Mouse (Mus musculus) megakaryocyte progenitor cell, adult 5-6 weeks (primary cell): ENCODE data around the gene Sgsh. TPM values are rescaled to one million over a fixed set of nuclear protein-coding genes. Genes with fewer than 3 reads are reported as not detected.

Experiments used
- ATAC-seq: replicated peaks from 2 replicates; pipeline ENCODE4 v1.8.0; 2016; ENCODE audit warnings: mild to moderate bottlenecking, moderate TSS enrichment, inconsistent platforms; ENCODE audit not compliant: poor library complexity
- total RNA-seq, 2 experiments: library from RNA; stranded (forward) in 1 of 2; stranded (reverse) in 1 of 2; fragments of 157-497, 149-512 nt in 1 of 2; fragments of 200-1000 nt in 1 of 2; gene quantifications; 2 replicates each; pipeline versions ENCODE4 v1.2.3 to v1.2.4; 2015 to 2017

Gene Sgsh
- total RNA-seq, 2 experiments from 2014 or later = 3.9 to 5.4 TPM

- ATAC-seq = no peak
Observed at GRCm38 (mm10) chr11:119310621-119311020, 44.7 kb downstream of the Sgsh start.

GRCm38 (mm10) chr11:119307916-119308315, 47.4 kb downstream of the Sgsh start:
- no peak for ATAC-seq

- no peak for ATAC-seq
Observed at GRCm38 (mm10) chr11:119307658-119307867, 47.8 kb downstream of the Sgsh start, which contains the start of gene Card14. Card14 (plus strand) TSS chr11:119307768.

- no peak for ATAC-seq
Observed at GRCm38 (mm10) chr11:119306762-119307657, 48.3 kb downstream of the Sgsh start.

- ATAC-seq = peak; percentile 93
Observed at GRCm38 (mm10) chr11:119304904-119305712, 50.2 kb downstream of the Sgsh start.

GRCm38 (mm10) chr11:119300986-119301385, 54.4 kb downstream of the Sgsh start:
- ATAC-seq = no peak

- peak; percentile 61 for ATAC-seq
Observed at GRCm38 (mm10) chr11:119300246-119300935, 54.9 kb downstream of the Sgsh start.

- peak; percentile 94 for ATAC-seq
Observed at GRCm38 (mm10) chr11:119299391-119300245, 55.7 kb downstream of the Sgsh start, which contains the start of gene Eif4a3. Eif4a3 (minus strand) TSS chr11:119300089.

GRCm38 (mm10) chr11:119298917-119299316, 56.4 kb downstream of the Sgsh start:
- ATAC-seq = no peak

- ATAC-seq = 0 out of 2 replicates have a peak, but pooled peaks have one; percentile 3
Observed at GRCm38 (mm10) chr11:119297996-119298395, 57.3 kb downstream of the Sgsh start.

Other genes with a start within 250 kb of the Sgsh start
- gene Tbc1d16, start 127.0 kb downstream of the Sgsh start, total RNA-seq (2015) = 1.9 and 2.1 TPM in 2 replicates
- gene Tbc1d16, start 127.0 kb downstream of the Sgsh start, total RNA-seq (2017) = 2.1 and 3.0 TPM in 2 replicates
- gene Ccdc40, start 127.0 kb downstream of the Sgsh start, total RNA-seq (2015) = 4.4 and 4.9 TPM in 2 replicates
- 11.2 and 14.3 TPM in 2 replicates for gene Ccdc40, start 127.0 kb downstream of the Sgsh start, total RNA-seq (2017)
- 29.4 and 29.5 TPM in 2 replicates for gene Gaa, start 87.6 kb downstream of the Sgsh start, total RNA-seq (2015)
- 25.2 and 26.9 TPM in 2 replicates for gene Gaa, start 87.6 kb downstream of the Sgsh start, total RNA-seq (2017)
- 320 and 348 TPM in 2 replicates for gene Eif4a3, start 55.4 kb downstream of the Sgsh start, total RNA-seq (2015)
- 218 and 242 TPM in 2 replicates for gene Eif4a3, start 55.4 kb downstream of the Sgsh start, total RNA-seq (2017)
- gene Card14, start 47.8 kb downstream of the Sgsh start, total RNA-seq (2015) = not detected in 2 replicates
- gene Card14, start 47.8 kb downstream of the Sgsh start, total RNA-seq (2017) = not detected in 2 replicates
- 0.17 and 0.72 TPM in 2 replicates for gene Slc26a11, start within 50 bp of the Sgsh start, total RNA-seq (2015)
- gene Slc26a11, start within 50 bp of the Sgsh start, total RNA-seq (2017) = 0.34 TPM in 1 of 2 replicates, not detected in the other
- 62.9 and 69.5 TPM in 2 replicates for gene Rnf213, start 37.6 kb upstream of the Sgsh start, total RNA-seq (2015)
- 36.4 and 45.5 TPM in 2 replicates for gene Rnf213, start 37.6 kb upstream of the Sgsh start, total RNA-seq (2017)
- gene Endov, start 135.8 kb upstream of the Sgsh start, total RNA-seq (2015) = 3.1 and 6.4 TPM in 2 replicates
- gene Endov, start 135.8 kb upstream of the Sgsh start, total RNA-seq (2017) = 6.7 and 8.7 TPM in 2 replicates
- not detected in 2 replicates for gene Nptx1, start 192.2 kb upstream of the Sgsh start, total RNA-seq (2015)
- gene Nptx1, start 192.2 kb upstream of the Sgsh start, total RNA-seq (2017) = not detected in 2 replicates
- 14.0 and 16.1 TPM in 2 replicates for gene Rptor, start 247.4 kb upstream of the Sgsh start, total RNA-seq (2015)
- gene Rptor, start 247.4 kb upstream of the Sgsh start, total RNA-seq (2017) = 13.2 and 17.8 TPM in 2 replicates